ENCODE assay signal across 8 mouse cellular contexts in the genomic region with DNA sequence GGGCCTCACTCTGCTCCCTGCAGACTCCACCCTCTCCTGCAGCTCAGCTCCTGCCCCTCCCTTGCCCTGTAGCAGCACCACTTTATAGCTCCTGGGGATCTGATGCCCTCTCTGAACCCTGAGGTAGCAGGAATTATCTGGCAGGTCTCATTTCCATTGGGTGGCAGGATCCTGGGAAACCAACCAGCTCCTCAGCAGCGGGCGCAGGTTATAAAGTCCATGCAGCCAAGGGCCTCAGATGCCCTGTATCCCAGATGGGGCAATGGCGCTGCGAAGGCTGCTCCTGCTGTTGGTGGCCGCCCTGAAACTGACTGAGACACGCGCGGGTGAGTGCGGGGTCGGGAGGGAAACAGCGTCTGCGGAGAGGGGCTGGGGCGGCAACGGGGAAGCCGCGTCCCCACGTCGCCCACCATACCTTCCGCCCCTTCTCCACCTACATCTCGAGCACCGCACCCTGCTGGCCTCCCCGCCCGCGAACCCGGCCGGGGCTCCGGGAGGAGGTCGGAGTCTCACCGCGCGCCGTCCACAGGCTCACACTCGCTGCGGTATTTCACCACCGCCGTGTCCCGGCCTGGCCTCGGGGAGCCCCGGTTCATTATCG. TPM values are rescaled to one million over a fixed set of nuclear protein-coding genes. Genes with fewer than 3 reads are reported as not detected.
DNase-seq lines count a peak whose midpoint lies in the region; ATAC-seq and TF ChIP-seq lines count a peak whose summit lies in the region.

A gene (plus strand): TSS at position 172 of the 601 bp plus-strand sequence.

- peak within 1 kb of the TSS; percentile 68 for H3K4me2 ChIP-seq in forebrain, postnatal 0 days (ENCODE audit: low read depth)

- TF ChIP-seq POLR2A in small intestine, adult 2 months (IDR thresholded peaks at IDR 0.05; ENCODE audit: low read depth, low read length): peak; percentile 91

- H3K9ac ChIP-seq in forebrain, postnatal 0 days: peak within 1 kb of the TSS; percentile 43; the same call in 1 of the 2 replicates

- H3K27me3 ChIP-seq in forebrain, postnatal 0 days (ENCODE audit: insufficient read depth, low read length): peaks cover 23% of the 10 kb centered on the region
- peaks cover 64% of the 10 kb centered on the region for H3K27me3 ChIP-seq in limb, embryonic 10.5 days (ENCODE audit: low read depth, poor library complexity, severe bottlenecking)
- H3K27me3 ChIP-seq in small intestine, adult 2 months (ENCODE audit: control insufficient read depth, insufficient read depth, low read length): no peaks in the 10 kb centered on the region

- H3K4me3 ChIP-seq in forebrain, postnatal 0 days (ENCODE audit: low read depth, low read length): peak within 1 kb of the TSS; percentile 35
- H3K4me3 ChIP-seq in limb, embryonic 10.5 days: peak within 1 kb of the TSS; percentile 49
- H3K4me3 ChIP-seq in small intestine, adult 2 months (ENCODE audit: low read depth, low read length): peak within 1 kb of the TSS; percentile 80

- intact Hi-C loops in left cerebral cortex, postnatal 14 days (cut with DNase I): no loop called here

- H3K27ac ChIP-seq in forebrain, postnatal 0 days (ENCODE audit: low read depth, low read length): no peak within 1 kb of the TSS
- H3K27ac ChIP-seq in limb, embryonic 10.5 days: no peak within 1 kb of the TSS
- H3K27ac ChIP-seq in small intestine, adult 2 months (ENCODE audit: insufficient read depth, low read depth, low read length): peak within 1 kb of the TSS; percentile 73

- under 1% methylated on average over 39 of the region's 40 CpGs for WGBS in forebrain, postnatal 0 days
- under 1% methylated on average over 40 of the region's 40 CpGs for WGBS in limb, embryonic 10.5 days
- WGBS in small intestine, adult 2 months: under 1% methylated on average over 32 of the region's 40 CpGs

- no peaks in the 10 kb centered on the region for H3K9me3 ChIP-seq in forebrain, postnatal 0 days (ENCODE audit: low read length)
- H3K9me3 ChIP-seq in limb, embryonic 10.5 days (replicated peaks): no peaks in the 10 kb centered on the region

- no peaks in the 10 kb centered on the region for H3K4me1 ChIP-seq in forebrain, postnatal 0 days (ENCODE audit: insufficient read depth)
- peaks cover 12% of the 10 kb centered on the region for H3K4me1 ChIP-seq in limb, embryonic 10.5 days
- peaks cover 1% of the 10 kb centered on the region; the same call in 1 of the 2 replicates for H3K4me1 ChIP-seq in small intestine, adult 2 months (ENCODE audit: control insufficient read depth, insufficient read depth, insufficient read length, low read length)

- peak; percentile 29 for ATAC-seq in forebrain, postnatal 0 days

- no peak for TF ChIP-seq CTCF in forebrain, postnatal 0 days (IDR thresholded peaks at IDR 0.05; ENCODE audit: low read depth)
- TF ChIP-seq CTCF in small intestine, adult 2 months (IDR thresholded peaks at IDR 0.05; ENCODE audit: extremely low read depth, insufficient read length, insufficient replicate concordance, low read depth, low read length): no peak

- H3K36me3 ChIP-seq in forebrain, postnatal 0 days (ENCODE audit: insufficient read depth): no peaks in the 10 kb centered on the region
- H3K36me3 ChIP-seq in limb, embryonic 10.5 days: no peaks in the 10 kb centered on the region
- peaks cover 8% of the 10 kb centered on the region for H3K36me3 ChIP-seq in small intestine, adult 2 months (ENCODE audit: control insufficient read depth, insufficient read depth, low read length)

- peak; percentile 21 for DNase-seq in adrenal gland, postnatal 25 days
- DNase-seq in adrenal gland, adult 18-20 months (ENCODE audit: low spot score in 2 of 2): no peak
- DNase-seq in CD4-positive helper T cell, adult 2 months (ENCODE audit: low read depth, low spot score): peak; percentile 46
- no peak for DNase-seq in forebrain, postnatal 0 days
- DNase-seq in limb, embryonic 10.5 days (ENCODE audit: low spot score): peak; percentile 37
- no peak for DNase-seq in left cerebral cortex, adult 18-20 months (ENCODE audit: low spot score in 2 of 2)
- DNase-seq in left cerebral cortex, postnatal 14 days (ENCODE audit: low spot score in 2 of 2): no peak

RNA-seq across cellular contexts. Expression of the gene that starts here (rescaled TPM):
- 1.1 TPM in 1 of 2 replicates, not detected in the other for total RNA-seq in adrenal gland, postnatal 25 days (2021)
- 1 to 10 TPM; 2.3 to 5.4 TPM for total RNA-seq in adrenal gland, adult 18-20 months (2021)
- total RNA-seq in forebrain, postnatal 0 days (2014; rRNA removed): 5.5 and 16.2 TPM in 2 replicates
- 4.5 and 8.0 TPM in 2 replicates for polyA plus RNA-seq in forebrain, postnatal 0 days (2015; fragmentation: Nextera tagmentation; extraction: Ambion mirVana)
- 0.79 and 0.80 TPM in 2 replicates for polyA plus RNA-seq in limb, embryonic 10.5 days (2016; fragmentation: Nextera tagmentation; extraction: Ambion mirVana)
- 554 and 1,052 TPM in 2 replicates for polyA plus RNA-seq in small intestine, adult 2 months (2012; rRNA removed)
- under 1 TPM; 0.44 to 0.82 TPM for total RNA-seq in left cerebral cortex, adult 18-20 months (2021)
- 1 to 10 TPM in 1 of 2 experiments, under 1 TPM in 1; 0.48 to 2.2 TPM for total RNA-seq in left cerebral cortex, postnatal 14 days (2021)

Comparison
In these comparisons a context has a peak if more than half of its experiments do, and no peak if none do; other contexts are left out.
1. RNA of the gene that starts here (polyA plus RNA-seq): 554 to 1,052 TPM in small intestine, adult 2 months; 4.5 to 8.0 TPM in forebrain, postnatal 0 days and 0.79 to 0.80 TPM in limb, embryonic 10.5 days; every median in the first group is over 10 times any median in the second.
2. DNase-seq: peak in adrenal gland, postnatal 25 days (single experiment) and CD4-positive helper T cell, adult 2 months (single experiment); none in adrenal gland, adult 18-20 months (0 of 2), forebrain, postnatal 0 days (single experiment), left cerebral cortex, adult 18-20 months (0 of 2) and left cerebral cortex, postnatal 14 days (0 of 2).
3. Peak in DNase-seq and H3K4me3 ChIP-seq in limb, embryonic 10.5 days; RNA of the gene not detected or under 1 TPM.
4. Peak in every context shown above with its lines, with median percentiles within 50 percentile points of each other: H3K4me3 ChIP-seq.